Mouse (Mus musculus) megakaryocyte progenitor cell, adult 5-6 weeks (primary cell): Measurements from ENCODE around the gene Eng. TPM values are rescaled to one million over a fixed set of nuclear protein-coding genes. Genes with fewer than 3 reads are reported as not detected.

ENCODE experiments used
- ATAC-seq: replicated peaks from 2 replicates; pipeline ENCODE4 v1.8.0; 2016; ENCODE audit warnings: mild to moderate bottlenecking, moderate TSS enrichment, inconsistent platforms; ENCODE audit not compliant: poor library complexity
- total RNA-seq, 2 experiments: library from RNA; stranded (forward) in 1 of 2; stranded (reverse) in 1 of 2; fragments of 157-497, 149-512 nt in 1 of 2; fragments of 200-1000 nt in 1 of 2; gene quantifications; 2 replicates each; pipeline versions ENCODE4 v1.2.3 to v1.2.4; 2015 to 2017

Gene Eng
- total RNA-seq, 2 experiments from 2014 or later: 8.5 to 15.5 TPM

- no peak for ATAC-seq
Measured at GRCm38 (mm10) chr2:32673176-32673917, 27.0 kb downstream of the Eng start.

- 0 out of 2 replicates have a peak, but pooled peaks have one; percentile 38 for ATAC-seq
Measured at GRCm38 (mm10) chr2:32676821-32677220, 30.4 kb downstream of the Eng start.

DNA sequence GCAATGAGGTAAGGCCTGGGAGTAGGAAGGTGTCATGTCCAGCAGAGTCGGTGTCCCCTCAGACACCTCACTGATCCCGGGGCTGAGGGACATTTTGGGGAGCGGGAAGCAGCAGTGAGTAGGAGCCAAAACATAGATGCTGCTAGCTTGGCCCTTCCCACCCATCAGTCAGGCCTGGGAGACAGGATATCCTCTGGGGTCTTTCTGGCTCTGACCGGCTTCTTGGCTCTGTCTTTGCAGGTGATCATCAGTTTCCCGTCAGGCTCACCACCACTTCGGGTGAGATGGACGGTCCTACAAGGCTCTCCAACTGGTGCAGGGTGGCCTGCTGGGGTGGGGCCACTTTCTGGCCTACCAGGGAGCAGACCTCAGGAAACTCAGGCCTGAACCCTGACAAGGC is 31.3 kb downstream of the Eng start:
- no peak for ATAC-seq

GRCm38 (mm10) chr2:32680051-32680451 is 33.7 kb downstream of the Eng start:
- ATAC-seq: no peak

DNA sequence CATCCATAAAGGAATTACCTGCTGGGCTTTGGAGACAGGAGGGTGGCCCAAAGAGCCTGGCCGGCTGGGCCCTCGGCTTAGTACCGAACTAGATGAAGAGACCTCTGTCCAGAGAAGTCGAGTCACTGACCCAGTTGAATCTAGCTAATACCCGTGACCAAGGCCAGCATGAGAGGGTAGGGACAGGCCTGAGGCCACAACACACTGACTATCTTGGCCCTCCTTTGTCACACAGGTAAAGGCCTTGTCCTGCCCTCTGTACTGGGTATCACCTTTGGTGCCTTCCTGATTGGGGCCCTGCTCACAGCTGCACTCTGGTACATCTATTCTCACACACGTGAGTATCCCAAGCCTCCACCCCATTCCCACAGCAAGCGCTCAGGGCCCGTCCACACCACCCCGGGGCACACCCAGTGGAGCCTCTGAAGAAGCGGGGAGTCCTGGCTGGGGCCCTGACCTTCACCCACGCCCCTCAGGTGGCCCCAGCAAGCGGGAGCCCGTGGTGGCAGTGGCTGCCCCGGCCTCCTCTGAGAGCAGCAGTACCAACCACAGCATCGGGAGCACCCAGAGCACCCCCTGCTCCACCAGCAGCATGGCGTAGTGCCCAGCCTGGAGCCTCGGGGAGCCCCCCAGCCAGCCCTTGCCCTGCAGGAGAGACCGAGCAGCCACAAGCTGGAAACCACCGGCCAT is 34.7 kb downstream of the Eng start:
- no peak for ATAC-seq

DNA sequence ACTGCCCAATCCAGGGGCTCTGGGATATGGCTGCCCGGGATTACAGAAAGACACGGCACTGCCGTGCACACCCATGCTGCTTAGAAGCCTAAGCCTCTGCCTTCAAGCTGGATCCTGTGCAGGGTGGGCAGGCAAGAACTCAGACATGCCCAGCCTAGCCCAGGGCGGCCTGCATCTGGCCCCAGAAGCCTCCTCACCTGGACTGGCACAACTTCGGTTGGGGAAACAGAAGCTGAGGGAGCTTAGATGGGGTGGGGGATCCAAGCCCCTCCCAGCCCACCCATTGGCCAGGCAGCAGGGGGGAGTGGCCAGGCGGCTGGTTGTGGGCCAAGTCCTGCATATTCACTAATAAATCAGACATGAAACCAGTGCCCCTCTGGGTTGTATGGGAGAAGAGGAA is 35.4 kb downstream of the Eng start:
- no peak for ATAC-seq

DNA sequence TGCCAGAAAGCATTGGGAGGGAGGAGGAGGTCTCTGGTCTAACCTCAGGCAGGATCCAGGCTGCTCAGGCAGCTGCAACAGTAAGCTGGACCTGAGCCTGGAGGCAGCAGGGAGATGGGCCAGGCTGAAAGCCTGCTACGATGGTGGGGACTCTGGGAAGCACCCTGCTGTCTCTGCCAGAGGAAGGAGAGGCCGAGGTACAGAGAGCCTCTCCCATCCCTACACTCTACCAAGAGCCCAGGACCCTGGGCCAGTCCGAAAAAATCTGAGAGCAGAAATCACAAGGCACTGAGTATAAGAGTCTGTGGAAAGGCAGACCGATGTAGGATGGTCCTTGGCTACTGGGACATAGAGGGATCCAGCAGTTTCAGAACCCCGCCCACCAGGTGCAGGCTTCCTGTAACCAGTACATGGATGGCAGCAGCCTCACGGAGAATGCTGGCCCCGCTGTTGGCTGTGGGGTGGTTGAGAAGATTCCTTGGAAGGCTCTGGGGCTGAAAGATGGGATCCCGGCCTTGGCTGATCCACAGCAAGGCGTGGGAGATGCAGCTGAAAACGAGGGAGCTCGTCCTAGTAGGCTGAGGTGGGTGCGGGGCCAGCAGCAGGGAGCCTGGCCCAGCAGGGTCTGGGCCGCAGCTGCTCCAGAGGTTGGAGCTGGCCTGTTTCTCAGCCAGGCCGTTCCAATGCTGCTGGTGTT is 36.5 kb downstream of the Eng start:
- no peak for ATAC-seq

DNA sequence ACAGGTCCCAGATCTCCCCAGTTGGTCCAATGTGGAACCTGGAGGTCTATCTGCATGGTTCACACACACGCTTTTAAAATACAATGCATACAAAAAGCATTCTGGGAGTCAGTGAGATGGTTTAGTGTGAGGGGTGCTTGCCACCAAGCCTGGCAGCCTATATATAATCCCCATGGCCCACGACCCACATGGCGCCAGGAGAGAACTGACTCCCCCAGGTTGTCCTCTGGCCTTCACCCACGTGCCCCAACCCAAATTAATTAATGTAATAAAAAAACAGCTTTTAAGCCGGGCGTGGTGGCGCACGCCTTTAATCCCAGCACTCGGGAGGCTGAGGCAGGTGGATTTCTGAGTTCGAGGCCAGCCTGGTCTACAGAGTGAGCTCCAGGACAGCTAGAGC is 37.3 kb downstream of the Eng start:
- no peak for ATAC-seq

GRCm38 (mm10) chr2:32684681-32685428 is 38.5 kb downstream of the Eng start:
- no peak for ATAC-seq

DNA sequence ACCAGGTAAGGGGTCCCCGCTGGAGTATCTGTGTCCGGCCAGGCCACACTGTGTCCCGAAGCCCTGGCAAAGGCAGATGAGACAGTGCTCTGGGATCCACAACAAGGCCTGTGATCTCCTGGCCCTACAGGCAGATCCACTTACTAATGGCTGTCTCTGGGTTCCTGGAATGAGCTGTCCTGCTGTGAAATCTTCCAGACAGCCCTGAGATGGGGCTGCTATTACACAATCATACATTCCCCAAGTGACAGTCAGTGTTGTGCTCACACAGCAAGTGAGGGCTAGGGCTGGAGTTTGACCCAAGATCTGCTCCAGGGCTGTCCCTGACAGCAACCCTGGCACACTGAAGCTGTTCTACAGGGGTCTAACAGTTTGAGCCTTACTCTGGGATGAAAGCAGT is 39.4 kb downstream of the Eng start:
- ATAC-seq: no peak

DNA sequence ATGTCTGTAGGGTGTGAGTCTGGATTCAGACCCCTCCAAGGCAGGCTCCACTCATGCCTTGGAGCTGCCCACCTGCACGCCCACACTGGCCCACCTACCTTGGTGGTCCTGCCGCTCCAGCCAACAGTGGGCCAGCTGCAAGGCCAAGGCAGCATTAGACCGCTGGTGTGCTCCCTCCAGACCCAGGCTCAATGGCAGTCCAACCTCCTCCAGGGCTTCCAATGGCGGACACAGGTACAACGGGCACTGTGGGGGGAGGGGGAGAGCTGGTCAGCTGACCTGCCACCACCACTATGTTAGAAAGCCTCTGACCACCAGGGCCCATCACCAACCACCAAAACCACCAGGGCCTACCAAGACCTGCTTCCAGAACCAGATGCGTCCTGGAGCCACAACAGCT is 40.2 kb downstream of the Eng start:
- ATAC-seq: no peak

DNA sequence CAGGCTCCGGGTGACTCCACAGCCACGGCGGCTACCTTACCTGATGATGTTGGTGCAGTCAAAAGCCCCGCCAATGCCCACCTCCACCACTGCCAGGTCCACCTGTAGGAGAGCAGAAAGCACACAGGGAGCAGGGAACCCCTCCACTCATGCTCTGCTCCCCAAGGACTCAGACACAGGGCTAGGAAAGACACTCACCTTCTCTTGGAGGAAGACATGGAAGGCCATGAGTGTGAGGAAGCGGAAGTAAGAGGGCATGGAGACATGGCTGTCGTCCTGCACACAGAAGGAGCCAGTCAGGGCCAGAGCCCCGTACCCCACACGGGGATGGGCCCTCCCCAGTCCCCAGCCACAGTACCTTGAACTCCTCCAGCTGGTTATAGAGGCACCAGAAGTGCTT is 41.2 kb downstream of the Eng start:
- no peak for ATAC-seq

DNA sequence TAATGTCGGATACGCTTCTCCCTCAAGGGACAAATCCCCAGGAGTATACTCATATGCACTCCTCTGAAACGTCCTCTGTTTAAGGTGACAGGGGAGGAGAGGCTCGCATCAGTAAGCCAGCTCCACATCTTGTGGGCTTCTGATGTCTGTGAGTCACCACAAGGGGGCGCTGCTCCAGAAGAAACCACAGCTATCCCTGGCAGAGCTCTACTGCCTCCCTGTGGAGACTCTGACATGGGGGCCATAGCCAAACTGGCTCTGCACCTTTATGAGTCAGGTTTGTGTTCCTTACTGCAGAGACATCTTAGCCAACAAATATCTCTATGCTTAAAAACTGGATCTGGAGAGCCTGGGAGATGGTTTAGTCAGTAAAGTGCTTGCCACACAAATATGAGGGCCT is 43.0 kb downstream of the Eng start:
- peak; percentile 75 for ATAC-seq

GRCm38 (mm10) chr2:32691041-32691440 is 44.6 kb downstream of the Eng start:
- no peak for ATAC-seq

- no peak for ATAC-seq
Measured at GRCm38 (mm10) chr2:32692496-32692895, 46.1 kb downstream of the Eng start.

DNA sequence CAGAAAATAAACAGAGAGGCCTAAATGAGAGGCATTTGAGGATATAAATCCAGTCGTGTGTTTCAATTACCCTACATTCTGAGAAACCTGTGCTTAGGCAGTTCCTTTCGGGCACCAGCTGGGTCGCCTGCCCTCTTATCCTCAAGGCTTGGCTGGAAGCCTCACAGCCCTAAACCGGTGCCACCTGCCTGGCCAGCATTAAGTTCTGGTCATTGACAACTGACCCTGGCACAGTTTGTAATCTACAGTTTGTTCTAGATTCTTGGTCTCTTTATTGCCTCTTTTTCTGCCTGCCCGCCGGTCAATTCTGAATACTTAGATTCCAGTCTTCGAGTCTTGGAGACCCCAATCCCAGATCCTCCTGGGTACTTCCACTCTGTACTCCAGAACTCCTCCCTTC is 46.9 kb downstream of the Eng start:
- ATAC-seq: no peak

GRCm38 (mm10) chr2:32693823-32694411 is 47.5 kb downstream of the Eng start:
- ATAC-seq: peak; percentile 95

- no peak for ATAC-seq
Measured at GRCm38 (mm10) chr2:32694691-32695090, 48.3 kb downstream of the Eng start.

- ATAC-seq: no peak
Measured at GRCm38 (mm10) chr2:32699680-32700079, 53.3 kb downstream of the Eng start.

- no peak for ATAC-seq
Measured at GRCm38 (mm10) chr2:32700966-32701743, 54.8 kb downstream of the Eng start.
